Mouse (Mus musculus) kidney, adult 2 months (tissue): ENCODE measurements around the gene Xrn1. TPM values are rescaled to one million over a fixed set of nuclear protein-coding genes. Genes with fewer than 3 reads are reported as not detected.
"Not testable (repeated sequence)": the region's sequence is repeated elsewhere in the genome, so short reads cannot be mapped to it uniquely, and the experiment has no call there.

Experiments used
- DNase-seq: peaks from one replicate; pipeline ENCODE4 v3.0.0; 2021
- H3K27ac ChIP-seq: fragments of 200-500 bp; 2 replicates; pipeline ENCODE4 v1.5.1; 2012; ENCODE audit warnings: low read depth, low read length, control low read depth, inconsistent platforms; ENCODE audit not compliant: insufficient read depth
- H3K27me3 ChIP-seq: fragments of 200-500 bp; replicated peaks from 2 replicates; pipeline ENCODE4 v1.6.1; 2012; ENCODE audit warnings: mild to moderate bottlenecking, moderate library complexity, low read length, inconsistent platforms; ENCODE audit not compliant: control insufficient read depth, insufficient read depth
- H3K36me3 ChIP-seq: fragments of 200-500 bp; 2 replicates; pipeline ENCODE4 v1.6.1; 2012; ENCODE audit warnings: mild to moderate bottlenecking, moderate library complexity, low read length, inconsistent platforms; ENCODE audit not compliant: control insufficient read depth, insufficient read depth
- H3K4me1 ChIP-seq: fragments of 200-500 bp; 2 replicates; pipeline ENCODE4 v1.6.1; 2011; ENCODE audit warnings: low read length; ENCODE audit not compliant: control insufficient read depth, insufficient read depth
- H3K4me3 ChIP-seq: fragments of 200-500 bp; 2 replicates; pipeline ENCODE4 v1.5.1; 2011; ENCODE audit warnings: mild to moderate bottlenecking, low read depth, low read length, control low read depth; ENCODE audit not compliant: insufficient read depth
- CTCF ChIP-seq: fragments of 200-500 bp; conservative IDR thresholded peaks from 2 replicates; pipeline ENCODE4 v1.5.1; 2011; ENCODE audit warnings: low read depth, mild to moderate bottlenecking, control low read depth, low read length, moderate library complexity, mixed read lengths; ENCODE audit not compliant: insufficient read depth, insufficient read length
- POLR2A ChIP-seq: fragments of 200-500 bp; IDR thresholded peaks from one replicate; pipeline ENCODE4 v1.6.1; 2011; ENCODE audit warnings: low read depth, low read length, control low read depth
- WGBS: fragments of 180-500 bp; shearing (Covaris S2); methylation state at CpG from one replicate; pipeline ENCODE4 v1.1.7; 2018; 5-methylcytosine and 5-hydroxymethylcytosine counted together
- polyA plus RNA-seq: library from polyadenylated mRNA; depleted of rRNA; stranded (reverse); fragments of >200 nt; gene quantifications from 2 replicates; pipeline ENCODE4 v1.2.3, GENCODE M21; 2012

The Xrn1 gene
- polyA plus RNA-seq, 1 experiment, result 4.0 TPM

DNA sequence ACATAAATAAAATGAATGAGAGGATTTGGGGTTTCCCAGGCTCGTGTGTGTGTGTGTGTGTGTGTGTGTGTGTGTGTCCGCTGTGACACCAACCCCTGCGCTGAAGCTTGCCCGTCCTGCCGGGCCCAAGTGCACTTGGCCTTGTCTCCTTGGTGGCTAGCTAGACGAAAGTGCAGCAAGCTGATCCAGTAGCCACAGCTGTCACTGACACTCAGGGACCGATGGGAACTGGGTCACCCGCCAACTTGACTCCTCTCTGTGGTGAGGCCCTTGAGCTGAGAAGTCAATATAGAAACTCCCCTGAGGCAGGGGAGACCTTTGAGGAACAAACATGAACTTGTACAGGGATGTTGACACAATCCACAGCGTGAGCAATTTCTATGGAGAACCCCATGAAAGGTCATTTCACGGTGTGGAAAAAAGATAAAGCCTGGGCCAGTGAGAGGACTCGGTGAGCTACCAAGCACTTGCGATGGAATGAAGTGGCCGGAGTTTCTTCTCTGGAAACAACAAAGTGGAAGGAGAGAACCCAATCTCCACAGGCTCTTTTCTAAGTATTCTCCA, 124.3 kb downstream of the Xrn1 start:
- no peak overlapping the region for H3K27ac ChIP-seq
- H3K27me3 ChIP-seq, result no peaks in the 10 kb centered on the region
- DNase-seq, result no peak
- WGBS, result 90% methylated on average over 13 of the region's 13 CpGs
- H3K36me3 ChIP-seq, result no peaks in the 10 kb centered on the region
- TF ChIP-seq CTCF (no peak), POLR2A (no peak)
- H3K4me1 ChIP-seq, result no peaks in the 10 kb centered on the region
- H3K4me3 ChIP-seq, result no peak overlapping the region

DNA sequence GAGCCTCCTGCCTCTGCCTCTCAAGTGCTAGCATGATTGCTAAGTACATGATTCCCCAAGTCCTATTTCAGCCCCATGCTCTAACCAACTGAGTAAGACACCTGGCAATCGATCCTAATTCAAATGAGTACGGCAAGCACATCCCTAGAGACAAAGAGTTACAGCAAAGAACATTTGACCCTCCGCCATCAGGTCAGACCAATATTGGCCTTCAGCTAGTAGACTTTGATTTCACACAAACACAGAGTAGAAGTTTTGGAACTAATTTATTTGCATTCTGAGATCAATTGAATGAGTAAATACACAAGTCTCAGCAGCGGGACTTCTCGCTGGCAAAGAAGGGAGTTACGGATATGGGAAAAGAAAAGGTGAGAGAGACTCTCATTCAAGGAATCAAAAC, 130.7 kb downstream of the Xrn1 start:
- 94% methylated on average over 6 of the region's 6 CpGs for WGBS
- peaks cover 6% of the 10 kb centered on the region; the same call in 1 of the 2 replicates for H3K4me1 ChIP-seq
- no peaks in the 10 kb centered on the region for H3K36me3 ChIP-seq
- no peak overlapping the region for H3K4me3 ChIP-seq
- no peak overlapping the region for H3K27ac ChIP-seq
- TF ChIP-seq POLR2A, result no peak
- no peak for DNase-seq
- H3K27me3 ChIP-seq, result no peaks in the 10 kb centered on the region

DNA sequence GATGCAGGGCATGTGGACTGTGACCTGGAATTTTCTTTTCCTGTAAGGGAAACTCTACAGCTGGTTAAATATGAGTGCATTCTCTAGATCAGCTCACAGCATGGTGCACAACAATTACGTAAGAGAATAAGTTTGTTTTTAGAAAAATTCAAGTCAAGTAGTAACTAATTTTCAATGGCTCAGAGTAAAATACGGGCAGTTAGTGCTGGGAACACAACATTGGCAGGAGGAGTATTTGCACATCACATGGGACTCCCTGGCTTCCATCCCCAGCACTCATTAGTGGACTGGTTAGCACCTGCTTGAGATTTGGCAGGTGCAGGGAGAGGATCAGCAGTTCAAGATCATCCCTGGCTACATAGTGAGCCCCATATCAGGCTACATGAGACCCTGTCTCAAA, 133.1 kb downstream of the Xrn1 start:
- peak; percentile 66 for DNase-seq
- H3K4me1 ChIP-seq, result peaks cover 6% of the 10 kb centered on the region; the same call in 1 of the 2 replicates
- H3K36me3 ChIP-seq, result no peaks in the 10 kb centered on the region
- 54% methylated on average over 2 of the region's 2 CpGs for WGBS
- TF ChIP-seq CTCF, result no peak
- TF ChIP-seq POLR2A, result no peak
- no peak overlapping the region for H3K4me3 ChIP-seq
- no peak overlapping the region for H3K27ac ChIP-seq
- H3K27me3 ChIP-seq, result no peaks in the 10 kb centered on the region

DNA sequence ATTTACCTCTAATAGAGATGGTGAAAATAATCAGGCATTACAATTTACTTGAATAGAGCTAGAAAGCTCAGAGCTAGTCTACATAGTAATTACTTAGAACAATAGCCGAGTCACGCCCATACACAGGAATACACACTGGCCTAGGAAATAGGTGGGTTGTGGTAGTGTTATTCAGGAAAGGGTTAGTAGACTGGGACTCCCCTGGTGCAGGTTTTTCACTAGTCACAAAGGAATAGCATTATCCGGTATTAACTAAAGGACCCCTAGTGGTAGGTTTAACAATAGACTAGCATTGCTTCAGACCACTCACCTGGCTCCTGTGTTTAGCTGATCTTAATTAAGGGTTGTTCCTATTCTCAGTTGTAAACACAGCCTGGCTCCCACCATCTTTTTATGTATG, 133.9 kb downstream of the Xrn1 start:
- H3K27ac ChIP-seq, H3K36me3 ChIP-seq, H3K27me3 ChIP-seq, H3K4me3 ChIP-seq, DNase-seq, H3K4me1 ChIP-seq: not testable (repeated sequence)
- 84% methylated on average over 3 of the region's 3 CpGs for WGBS

DNA sequence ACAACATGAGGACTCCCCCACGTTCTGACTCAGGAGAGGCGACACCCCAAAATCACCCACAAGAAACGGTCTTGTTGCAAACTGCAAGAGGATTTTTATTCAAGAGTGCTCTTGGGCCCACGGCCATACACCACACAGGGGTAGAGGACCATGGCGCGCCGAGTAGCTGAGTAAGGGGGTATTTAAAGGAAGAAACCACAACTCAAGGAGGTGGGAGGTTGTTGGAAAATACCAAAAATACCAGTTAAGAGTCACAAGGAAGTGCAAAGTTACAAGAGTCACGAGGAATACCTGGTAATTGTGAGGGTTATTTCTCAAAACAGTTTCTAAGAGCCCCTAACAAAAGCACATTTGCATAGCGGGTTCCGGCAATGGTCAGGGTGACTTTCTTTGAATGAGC, 138.1 kb downstream of the Xrn1 start:
- H3K4me1 ChIP-seq, result peaks cover 12% of the 10 kb centered on the region; the same call in 1 of the 2 replicates
- 86% methylated on average over 10 of the region's 10 CpGs for WGBS
- not testable (repeated sequence) for H3K36me3 ChIP-seq, H3K27me3 ChIP-seq, H3K27ac ChIP-seq, H3K4me3 ChIP-seq, DNase-seq

DNA sequence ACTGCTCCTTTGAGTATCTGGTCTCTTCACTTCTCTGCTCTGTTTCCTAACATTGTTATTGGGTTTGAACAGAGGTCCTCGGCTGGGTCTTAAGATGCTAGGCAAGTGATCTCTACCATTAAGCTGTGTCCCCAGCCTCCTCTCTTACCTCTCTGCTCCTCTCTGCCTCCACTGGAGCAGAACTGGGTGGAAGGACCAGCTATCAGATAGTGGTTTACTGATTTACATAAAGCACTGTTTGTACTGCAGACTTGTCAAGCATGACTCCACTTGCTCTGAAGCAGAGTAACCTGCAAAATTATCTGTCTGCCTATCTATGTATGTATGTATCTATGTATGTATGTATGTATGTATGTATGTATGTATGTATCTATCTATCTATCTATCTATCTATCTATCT, 138.7 kb downstream of the Xrn1 start:
- Histone ChIP-seq H3K27me3 (no peaks in the 10 kb centered on the region), H3K4me3 (no peak overlapping the region), H3K36me3 (no peaks in the 10 kb centered on the region), H3K4me1 (peaks cover 12% of the 10 kb centered on the region; the same call in 1 of the 2 replicates), H3K27ac (peak overlapping the region; percentile 86; the same call in 1 of the 2 replicates)
- DNase-seq, result peak; percentile 75
- WGBS, result 61% methylated on average over 1 of the region's 1 CpGs
- TF ChIP-seq POLR2A (no peak), CTCF (no peak)

DNA sequence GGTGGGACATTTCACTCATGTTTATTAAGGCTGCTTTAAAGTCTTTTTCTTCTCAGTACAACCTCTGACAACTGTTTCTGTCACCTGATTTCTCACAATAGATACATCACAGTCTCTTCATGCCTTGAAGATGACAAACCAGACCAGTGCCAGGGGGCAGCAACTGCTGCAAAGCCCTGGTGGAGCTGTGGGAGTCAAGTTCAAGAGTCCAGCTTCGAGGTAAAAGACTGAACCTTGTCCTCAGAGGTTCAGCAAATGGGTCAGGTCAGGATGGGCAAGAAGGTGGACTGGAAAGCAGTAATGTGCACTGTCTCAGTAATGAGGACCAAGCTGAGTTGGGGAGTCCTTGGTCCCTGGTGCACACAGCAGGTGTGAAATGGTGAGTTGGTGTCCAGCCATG, 139.8 kb downstream of the Xrn1 start:
- WGBS, result 37% methylated on average over 1 of the region's 1 CpGs
- Histone ChIP-seq H3K27ac (peak overlapping the region; percentile 49), H3K4me1 (peaks cover 6% of the 10 kb centered on the region; the same call in 1 of the 2 replicates), H3K36me3 (no peaks in the 10 kb centered on the region), H3K27me3 (no peaks in the 10 kb centered on the region), H3K4me3 (no peak overlapping the region)
- DNase-seq, result peak; percentile 90
- TF ChIP-seq POLR2A (no peak), CTCF (no peak)

DNA sequence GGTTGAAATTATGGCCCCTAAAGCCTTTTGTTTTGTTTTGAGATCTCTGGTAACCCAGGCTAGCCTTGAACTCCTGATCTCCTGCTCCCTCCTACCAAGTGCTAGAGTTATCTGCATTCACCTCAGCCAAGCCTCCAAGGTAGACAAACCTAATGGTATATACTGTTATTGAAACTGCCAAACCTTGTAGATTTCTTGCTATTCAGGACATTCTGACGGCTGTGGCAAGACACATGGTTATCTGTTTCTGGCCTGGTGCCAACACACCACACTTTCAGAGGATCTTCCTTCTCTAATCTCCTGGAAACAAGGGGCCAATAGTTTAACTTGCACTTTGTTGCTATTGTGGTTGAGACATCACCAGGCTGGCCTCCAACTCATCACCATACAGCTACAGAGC, 140.6 kb downstream of the Xrn1 start:
- Histone ChIP-seq H3K27me3 (no peaks in the 10 kb centered on the region), H3K4me3 (no peak overlapping the region), H3K4me1 (peaks cover 6% of the 10 kb centered on the region; the same call in 1 of the 2 replicates), H3K36me3 (no peaks in the 10 kb centered on the region), H3K27ac (no peak overlapping the region)
- no peak for DNase-seq
- 47% methylated on average over 1 of the region's 1 CpGs for WGBS
- TF ChIP-seq CTCF (no peak), POLR2A (no peak)
